Mouse (Mus musculus): ENCODE measurements around the gene Secisbp2.

DNA sequence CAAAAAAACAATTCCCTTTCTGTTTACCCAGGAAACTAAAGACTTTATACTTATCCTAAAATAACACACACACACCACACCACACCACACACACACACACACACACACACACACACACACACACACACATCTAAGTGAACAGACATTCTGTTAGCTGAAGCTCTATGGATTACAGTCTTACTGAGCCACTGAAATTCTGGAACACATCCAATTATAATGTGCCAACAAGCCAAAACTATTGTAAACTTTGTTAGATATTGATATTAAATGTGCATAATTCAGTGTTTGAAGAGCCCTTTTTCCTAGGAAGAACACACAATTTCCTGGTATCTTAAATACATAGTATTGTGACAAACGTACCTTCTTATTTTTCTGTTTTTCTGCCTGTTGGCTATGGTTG is 34.2 kb upstream of the Secisbp2 start:
- TF ChIP-seq CTCF (IDR thresholded peaks at IDR 0.05) (no peak), POLR2A (IDR thresholded peaks at IDR 0.05; ENCODE audit: insufficient read depth, low read depth, low read length) (no peak), EP300 (IDR thresholded peaks at IDR 0.05; ENCODE audit: insufficient read depth, low read depth, low read length) (no peak)

Data from heart, adult 2 months (tissue).